Mouse (Mus musculus) stomach, embryonic 14.5 days (tissue): Measurements from ENCODE around the gene Hddc2. TPM values are rescaled to one million over a fixed set of nuclear protein-coding genes. Genes with fewer than 3 reads are reported as not detected.
A peak's percentile ranks its signal among the peaks of the same experiment; 100 is the strongest.

ENCODE experiments used
- ATAC-seq: fragments of 200-750 bp; cut with Nextera tagmentation; 2 replicates; pipeline ENCODE4 v1.8.0; 2017; ENCODE audit warnings: low read depth, moderate TSS enrichment; ENCODE audit not compliant: insufficient number of reproducible peaks, insufficient read depth, low FRiP score
- H3K27ac ChIP-seq: fragments of 300-500 bp; sonication (generic); 2 replicates; pipeline ENCODE4 v1.5.1; 2014; ENCODE audit warnings: mild to moderate bottlenecking, low read length, moderate library complexity, mixed read lengths
- H3K27me3 ChIP-seq: fragments of 300-500 bp; sonication (generic); 2 replicates; pipeline ENCODE4 v1.6.1; 2014; ENCODE audit warnings: low read length, control low read depth, mixed read lengths; ENCODE audit not compliant: control insufficient read depth, insufficient read depth
- H3K36me3 ChIP-seq: fragments of 300-500 bp; sonication (generic); 2 replicates; pipeline ENCODE4 v1.6.1; 2014; ENCODE audit warnings: mild to moderate bottlenecking, control low read depth, low read length, moderate library complexity, mixed read lengths; ENCODE audit not compliant: control insufficient read depth, insufficient read depth
- H3K4me1 ChIP-seq: fragments of 300-500 bp; sonication (generic); 2 replicates; pipeline ENCODE4 v1.6.1; 2014; ENCODE audit warnings: low read length, control low read depth, mixed read lengths; ENCODE audit not compliant: control insufficient read depth, insufficient read depth
- H3K4me2 ChIP-seq: fragments of 300-500 bp; sonication (generic); replicated peaks from 2 replicates; pipeline ENCODE4 v1.6.1; 2014; ENCODE audit warnings: low read depth, low read length, control low read depth
- H3K4me3 ChIP-seq: fragments of 300-500 bp; sonication (generic); 2 replicates; pipeline ENCODE4 v1.5.1; 2014; ENCODE audit warnings: low read depth, low read length, control low read depth
- H3K9ac ChIP-seq: fragments of 300-500 bp; sonication (generic); replicated peaks from 2 replicates; pipeline ENCODE4 v1.6.1; 2014; ENCODE audit warnings: low read depth, mild to moderate bottlenecking, control low read depth, low read length, moderate library complexity, mixed read lengths
- H3K9me3 ChIP-seq: fragments of 300-500 bp; sonication (generic); 2 replicates; pipeline ENCODE4 v1.6.1; 2016; ENCODE audit warnings: low read depth, low read length, control low read depth; ENCODE audit not compliant: control insufficient read depth
- WGBS: fragments of 180-500 bp; shearing (Covaris S2); extraction: QIAGEN DNeasy Blood & Tissue Kit; methylation state at CpG from one replicate; pipeline ENCODE4 v1.1.7; 2014; 5-methylcytosine and 5-hydroxymethylcytosine counted together
- polyA plus RNA-seq: library from polyadenylated mRNA; unstranded; fragments of >200 nt; fragmentation: Nextera tagmentation; extraction: Ambion mirVana; gene quantifications from 2 replicates; pipeline ENCODE4 v1.2.1, GENCODE M21; 2014

The Hddc2 gene
- 75.9 and 82.5 TPM in 2 replicates for polyA plus RNA-seq

DNA sequence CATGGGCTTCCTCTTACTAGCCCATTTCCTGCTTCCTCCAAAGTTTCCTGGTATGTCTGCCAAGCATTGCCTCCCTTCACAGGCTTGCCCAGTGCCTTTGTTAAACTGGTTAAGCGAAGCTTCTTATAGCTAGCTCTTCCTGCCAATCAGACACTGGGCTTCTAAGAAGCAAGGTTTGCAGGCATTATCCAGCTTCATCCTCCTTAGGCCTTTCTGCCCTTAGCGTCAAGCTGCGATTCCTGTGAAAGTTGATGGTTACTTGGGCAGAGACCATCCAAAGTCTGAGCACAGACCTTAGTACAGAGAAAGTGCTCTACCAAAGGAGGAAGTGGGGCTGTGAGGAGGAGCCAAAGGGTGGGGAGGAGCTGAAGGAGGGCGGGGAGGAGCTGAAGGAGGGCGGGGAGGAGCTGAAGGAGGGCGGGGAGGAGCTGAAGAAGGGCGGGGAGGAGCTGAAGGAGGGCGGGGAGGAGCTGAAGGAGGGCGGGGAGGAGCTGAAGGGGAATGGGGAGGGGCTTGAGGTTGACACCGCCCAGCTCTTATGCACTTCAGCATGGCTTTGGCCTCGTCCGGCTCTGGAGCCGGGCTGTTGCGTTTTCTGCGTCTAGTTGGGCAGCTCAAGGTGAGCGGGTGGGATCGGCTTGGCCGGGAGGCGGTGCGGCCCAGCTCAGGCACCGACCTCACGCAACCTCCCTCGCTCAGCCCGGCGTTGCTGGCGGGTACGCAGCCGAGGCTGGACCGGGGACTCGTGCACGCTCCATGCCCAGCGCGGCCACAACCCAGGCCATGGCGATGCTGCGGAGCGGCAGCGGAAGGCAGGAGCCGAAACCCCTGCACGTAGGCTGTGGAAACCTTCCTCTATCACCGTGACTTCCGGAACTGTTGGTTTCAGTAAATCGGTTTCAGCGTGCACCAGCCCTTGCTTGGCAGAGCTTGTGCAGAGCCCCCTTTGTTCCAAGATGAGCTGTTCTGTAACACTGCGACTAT lies at the start of gene Hddc2:
TSS of gene Hddc2 (plus strand) at position 519 of the 984 bp plus-strand sequence.
- H3K4me3 ChIP-seq, result peak within 1 kb of the TSS; percentile 71
- 4% methylated on average over 40 of the region's 44 CpGs for WGBS
- H3K4me1 ChIP-seq, result peaks cover 7% of the 10 kb centered on the region; the same call in 1 of the 2 replicates
- no peaks in the 10 kb centered on the region for H3K27me3 ChIP-seq
- peak; percentile 95 for ATAC-seq
- peak within 1 kb of the TSS; percentile 93 for H3K27ac ChIP-seq
- H3K36me3 ChIP-seq, result peaks cover 3% of the 10 kb centered on the region
- peak within 1 kb of the TSS; percentile 67 for H3K9ac ChIP-seq
- no peaks in the 10 kb centered on the region for H3K9me3 ChIP-seq
- H3K4me2 ChIP-seq, result peak within 1 kb of the TSS; percentile 59

DNA sequence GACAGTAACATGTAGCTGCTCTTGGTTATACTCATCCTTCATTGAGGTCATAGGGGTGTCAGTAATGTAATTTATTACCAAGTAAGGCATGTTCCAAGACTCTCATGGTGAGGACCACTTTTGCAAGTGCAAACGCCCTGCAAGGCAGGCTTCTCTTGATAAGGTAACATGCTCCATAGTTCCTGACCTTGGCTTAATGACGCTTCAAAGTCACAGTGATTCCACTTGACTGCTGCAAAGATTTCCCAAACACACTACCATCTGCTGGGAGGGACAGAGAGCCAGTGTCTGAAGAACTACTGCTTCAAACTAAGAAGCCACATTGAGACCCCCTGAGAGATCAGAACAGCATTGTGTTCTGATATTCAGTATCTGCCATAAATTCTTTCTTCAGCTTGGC lies 40.4 kb upstream of the Hddc2 start:
- WGBS, result 56% methylated on average over 2 of the region's 2 CpGs
- H3K36me3 ChIP-seq, result no peaks in the 10 kb centered on the region
- no peak overlapping the region for H3K9ac ChIP-seq
- H3K4me2 ChIP-seq, result no peak overlapping the region
- no peak overlapping the region for H3K4me3 ChIP-seq
- no peaks in the 10 kb centered on the region for H3K4me1 ChIP-seq
- H3K9me3 ChIP-seq, result no peaks in the 10 kb centered on the region
- H3K27ac ChIP-seq, result no peak overlapping the region
- H3K27me3 ChIP-seq, result no peaks in the 10 kb centered on the region
- ATAC-seq, result no peak

DNA sequence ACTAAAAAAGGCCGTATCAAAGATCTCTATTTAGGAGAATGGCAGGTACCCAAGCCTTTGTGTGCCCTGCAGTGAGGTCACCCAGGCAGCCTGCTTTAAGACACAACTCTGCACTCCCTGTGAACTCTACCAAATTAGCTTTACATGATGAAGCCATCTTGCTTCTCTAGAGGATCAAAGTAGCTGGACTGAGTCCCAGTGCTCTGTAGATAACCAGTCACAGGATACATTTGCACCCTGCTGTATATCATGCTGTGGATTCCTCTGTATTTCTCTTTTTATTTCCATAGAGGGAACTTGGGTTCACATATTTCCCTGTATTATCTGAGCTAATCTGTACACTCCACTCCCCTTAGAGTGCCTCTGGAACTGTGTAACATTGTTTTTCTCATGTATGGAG lies 40.0 kb upstream of the Hddc2 start:
- no peak overlapping the region for H3K4me3 ChIP-seq
- no peaks in the 10 kb centered on the region for H3K4me1 ChIP-seq
- H3K27me3 ChIP-seq, result no peaks in the 10 kb centered on the region
- WGBS, result 61% methylated on average over 1 of the region's 1 CpGs
- peak; percentile 46; the same call in 1 of the 2 replicates for ATAC-seq
- no peaks in the 10 kb centered on the region for H3K36me3 ChIP-seq
- no peaks in the 10 kb centered on the region for H3K9me3 ChIP-seq
- no peak overlapping the region for H3K9ac ChIP-seq
- H3K4me2 ChIP-seq, result no peak overlapping the region
- H3K27ac ChIP-seq, result no peak overlapping the region

DNA sequence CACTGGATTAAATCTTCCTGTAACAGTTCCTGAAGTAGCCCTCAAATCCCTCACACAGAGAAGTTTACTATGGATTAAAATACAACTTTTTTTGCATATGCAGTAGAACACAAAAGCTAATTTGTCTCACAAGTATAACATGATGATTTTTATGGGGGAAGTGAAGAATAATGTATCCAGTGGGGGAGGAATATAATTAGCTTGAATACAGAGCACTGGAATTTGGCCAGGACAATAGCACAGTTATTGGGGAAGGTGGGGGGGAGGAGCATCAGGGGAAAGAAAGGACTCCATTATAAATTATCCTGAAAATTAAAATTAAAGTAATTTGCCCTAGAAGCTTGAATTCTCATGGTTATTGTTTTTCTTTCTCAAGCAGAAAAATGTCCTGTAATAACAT lies 25.4 kb upstream of the Hddc2 start:
- Histone ChIP-seq H3K4me2 (no peak overlapping the region), H3K9me3 (no peaks in the 10 kb centered on the region), H3K36me3 (no peaks in the 10 kb centered on the region), H3K27me3 (no peaks in the 10 kb centered on the region), H3K27ac (no peak overlapping the region), H3K4me1 (no peaks in the 10 kb centered on the region), H3K4me3 (no peak overlapping the region), H3K9ac (no peak overlapping the region)
- ATAC-seq, result no peak

DNA sequence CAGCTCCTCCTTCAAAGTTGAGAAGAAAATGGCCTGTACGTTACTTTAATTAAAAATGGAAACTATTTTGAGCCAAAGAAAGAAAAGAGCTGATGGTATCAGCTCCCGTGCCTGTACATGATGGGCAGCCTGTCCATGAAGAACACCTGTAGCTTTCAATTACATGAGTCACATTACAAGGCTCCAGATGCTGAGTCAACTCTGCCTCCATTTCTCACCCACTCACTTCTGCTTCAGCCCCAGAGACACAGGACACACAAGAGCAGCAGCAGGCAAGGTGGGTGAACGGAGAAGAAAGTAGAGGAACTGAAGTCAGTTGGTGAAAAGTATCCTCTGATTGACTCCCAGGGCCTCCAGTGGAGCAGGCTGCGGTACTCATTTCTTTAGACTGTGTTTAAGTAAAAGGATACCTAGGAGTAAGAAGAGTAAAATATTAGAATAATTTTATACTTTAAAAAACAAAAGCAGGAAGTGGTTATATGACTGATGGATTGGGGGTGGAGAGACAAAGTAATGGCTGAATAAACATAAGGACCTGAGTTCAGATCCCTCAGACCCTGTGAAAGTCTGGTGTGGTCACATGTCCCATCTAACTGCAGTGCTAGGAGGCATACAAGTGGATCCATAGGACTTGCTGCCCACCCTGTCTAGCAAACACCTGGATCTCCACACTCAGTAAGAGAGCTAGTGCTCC lies 24.3 kb upstream of the Hddc2 start:
- no peak overlapping the region for H3K4me3 ChIP-seq

DNA sequence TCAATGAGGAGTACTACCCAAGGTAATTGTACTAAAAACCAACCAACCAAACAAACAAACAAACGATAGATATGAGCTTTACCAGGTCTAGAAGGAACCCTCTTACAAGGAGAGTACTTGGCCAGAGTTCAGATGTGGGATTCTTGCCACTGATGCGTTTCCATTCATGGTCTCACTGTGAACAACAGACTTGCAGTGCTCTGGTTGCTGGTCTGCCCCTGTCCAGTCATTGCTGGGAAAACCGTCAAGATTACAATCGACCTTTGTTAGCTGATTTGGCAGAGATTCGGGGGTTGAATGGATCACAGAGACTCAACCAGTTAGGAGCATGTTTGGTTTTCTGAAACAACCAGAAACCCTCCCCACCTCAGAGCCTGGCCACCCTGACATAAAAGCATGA lies 17.5 kb upstream of the Hddc2 start:
- no peak for ATAC-seq
- Histone ChIP-seq H3K9ac (no peak overlapping the region), H3K9me3 (no peaks in the 10 kb centered on the region)

More for the DNA sequence above, 24.3 kb upstream of the Hddc2 start:
- no peaks in the 10 kb centered on the region for H3K36me3 ChIP-seq
- ATAC-seq, result no peak
- H3K27ac ChIP-seq, result no peak overlapping the region
- no peaks in the 10 kb centered on the region for H3K27me3 ChIP-seq
- H3K9me3 ChIP-seq, result no peaks in the 10 kb centered on the region
- WGBS, result 84% methylated on average over 4 of the region's 4 CpGs
- H3K4me1 ChIP-seq, result no peaks in the 10 kb centered on the region
- no peak overlapping the region for H3K9ac ChIP-seq
- no peak overlapping the region for H3K4me2 ChIP-seq

DNA sequence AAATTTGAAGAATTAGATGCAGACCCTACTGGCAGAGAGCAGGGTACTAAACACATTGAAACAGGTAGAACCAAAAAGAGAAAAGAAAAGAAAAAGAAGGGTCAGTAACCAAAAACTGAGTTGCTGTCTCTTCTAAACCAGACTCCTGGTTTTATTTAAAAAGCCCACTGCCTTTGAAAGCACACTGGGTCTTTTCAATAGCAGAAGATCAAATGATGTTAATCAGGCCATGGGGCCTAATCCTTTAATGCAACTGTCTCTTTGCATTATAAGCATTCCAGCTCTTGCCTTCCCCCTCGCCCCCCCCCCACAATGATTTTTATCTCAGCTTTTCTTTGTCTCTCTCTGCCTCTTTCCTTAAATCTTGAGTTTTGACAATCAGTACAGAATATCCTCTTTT lies 16.7 kb upstream of the Hddc2 start:
- H3K36me3 ChIP-seq, result no peaks in the 10 kb centered on the region

More for the DNA sequence above, 17.5 kb upstream of the Hddc2 start:
- H3K36me3 ChIP-seq, result no peaks in the 10 kb centered on the region
- H3K4me1 ChIP-seq, result no peaks in the 10 kb centered on the region
- no peak overlapping the region for H3K27ac ChIP-seq
- H3K4me3 ChIP-seq, result no peak overlapping the region
- H3K27me3 ChIP-seq, result no peaks in the 10 kb centered on the region
- H3K4me2 ChIP-seq, result no peak overlapping the region
- 46% methylated on average over 5 of the region's 5 CpGs for WGBS

DNA sequence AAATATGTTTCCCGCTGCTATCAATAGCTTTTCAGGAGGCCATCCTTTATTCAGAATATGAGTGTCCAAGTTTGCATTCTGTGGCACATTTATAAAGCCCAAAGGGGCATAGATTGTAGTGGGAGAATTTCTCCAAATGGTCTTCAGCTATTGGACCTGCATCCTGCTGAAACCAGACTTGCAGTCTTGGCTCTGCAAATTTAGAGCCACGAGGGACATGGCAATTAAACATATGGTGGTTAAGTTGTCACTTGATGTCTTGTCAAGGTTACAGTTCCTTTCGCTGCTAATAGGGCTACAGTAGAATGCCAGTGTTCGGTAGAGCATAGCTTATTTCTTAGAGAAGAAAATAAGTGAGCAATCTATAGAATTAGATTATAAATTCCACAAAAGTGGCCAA lies 16.1 kb upstream of the Hddc2 start:
- no peak for ATAC-seq
- Histone ChIP-seq H3K9ac (no peak overlapping the region), H3K4me3 (no peak overlapping the region), H3K4me1 (no peaks in the 10 kb centered on the region), H3K4me2 (no peak overlapping the region), H3K36me3 (no peaks in the 10 kb centered on the region), H3K27me3 (no peaks in the 10 kb centered on the region), H3K27ac (no peak overlapping the region), H3K9me3 (no peaks in the 10 kb centered on the region)
- WGBS, result 80% methylated on average over 4 of the region's 4 CpGs

More for the DNA sequence above, 16.7 kb upstream of the Hddc2 start:
- no peak for ATAC-seq
- no peak overlapping the region for H3K9ac ChIP-seq
- no peaks in the 10 kb centered on the region for H3K27me3 ChIP-seq
- no peaks in the 10 kb centered on the region for H3K4me1 ChIP-seq
- no peaks in the 10 kb centered on the region for H3K9me3 ChIP-seq
- H3K4me2 ChIP-seq, result no peak overlapping the region
- WGBS, result 65% methylated on average over 1 of the region's 1 CpGs
- H3K27ac ChIP-seq, result no peak overlapping the region
- H3K4me3 ChIP-seq, result no peak overlapping the region
